Mouse (Mus musculus) Muller cell, postnatal 12 days (primary cell): ENCODE measurements at regions not wholly inside any gene's neighbourhood (a gene's known extent, or its start where the extent isn't known, plus 50 kb on each side); places are given as distances from the start of the nearest gene placed in this dataset.
"Not testable (repeated sequence)": the region's sequence is repeated elsewhere in the genome, so short reads cannot be mapped to it uniquely, and the experiment has no call there.

Experiments
- DNase-seq: peaks from one replicate; pipeline ENCODE4 v3.0.0-alpha.2; 2015; ENCODE audit errors: inconsistent ontology term

DNA sequence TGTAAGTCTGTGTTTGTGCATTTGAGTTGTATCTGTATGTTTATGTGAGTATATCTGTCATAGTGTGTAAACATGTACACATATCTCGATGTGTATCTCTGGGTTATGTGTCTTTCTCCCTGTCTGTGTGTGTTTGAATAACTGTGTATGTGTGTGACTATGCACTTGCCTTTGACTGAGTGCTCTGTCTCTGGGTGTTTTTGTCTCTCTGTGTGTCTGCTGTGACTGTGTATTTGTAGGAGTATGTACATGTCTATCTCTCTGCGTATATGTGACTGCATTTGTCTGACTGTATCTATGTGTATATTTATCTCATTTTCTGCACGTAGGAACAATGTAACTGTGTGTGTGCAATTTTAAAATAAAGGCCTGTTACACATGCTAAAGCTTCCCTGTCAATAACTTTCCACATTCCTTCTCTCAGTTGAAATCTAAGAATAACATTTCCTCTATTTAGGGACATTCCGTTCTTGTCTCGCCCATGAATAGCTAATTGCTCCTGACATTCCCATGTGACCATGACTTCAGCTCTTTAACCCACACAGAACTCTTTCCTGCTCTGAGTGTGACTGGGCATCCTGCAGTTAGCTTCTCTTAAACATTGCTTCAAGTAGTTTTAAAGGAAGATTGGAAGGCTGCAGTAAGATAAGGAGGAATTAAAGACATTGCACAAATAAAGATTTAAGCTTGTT, 257.2 kb upstream of the Klf6 start:
- DNase-seq, result peak; percentile 76

DNA sequence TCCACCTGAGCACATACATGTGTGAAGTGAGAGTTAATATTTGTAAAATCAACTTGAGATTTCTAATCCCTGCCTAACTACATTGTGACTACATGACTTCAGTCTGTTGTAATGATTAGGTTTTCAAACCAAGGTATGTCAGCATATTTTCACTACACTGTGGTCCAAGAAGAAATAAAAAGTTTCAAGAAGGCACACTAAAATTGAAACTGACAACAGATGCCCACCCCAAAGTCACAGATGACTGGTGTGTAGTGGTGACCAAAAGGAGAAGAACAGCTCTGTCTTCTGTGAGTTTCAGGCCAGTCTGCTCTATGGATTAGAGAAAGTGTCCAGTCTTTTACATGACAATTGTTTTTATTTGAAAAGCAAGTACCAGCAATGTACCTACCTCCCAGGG, 255.9 kb upstream of the Klf6 start:
- no peak for DNase-seq

DNA sequence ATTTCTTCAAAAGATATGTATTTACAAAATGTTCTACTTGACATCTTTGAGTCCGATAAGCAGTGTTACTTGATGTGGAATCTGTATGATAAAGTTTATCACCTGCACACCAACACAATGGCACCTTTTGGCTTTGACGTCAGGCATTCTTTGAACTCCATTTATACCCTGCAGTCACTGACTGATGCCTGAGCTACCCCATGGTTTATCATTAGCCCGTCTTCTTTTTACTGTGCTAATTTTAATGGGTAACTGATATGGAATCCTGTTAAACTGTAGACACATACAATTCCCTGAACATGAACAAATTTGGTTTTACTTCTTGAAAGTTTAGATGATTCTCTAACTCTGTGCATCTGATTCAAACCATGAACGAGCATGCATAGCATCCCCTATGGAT, 253.8 kb upstream of the Klf6 start:
- DNase-seq, result no peak

DNA sequence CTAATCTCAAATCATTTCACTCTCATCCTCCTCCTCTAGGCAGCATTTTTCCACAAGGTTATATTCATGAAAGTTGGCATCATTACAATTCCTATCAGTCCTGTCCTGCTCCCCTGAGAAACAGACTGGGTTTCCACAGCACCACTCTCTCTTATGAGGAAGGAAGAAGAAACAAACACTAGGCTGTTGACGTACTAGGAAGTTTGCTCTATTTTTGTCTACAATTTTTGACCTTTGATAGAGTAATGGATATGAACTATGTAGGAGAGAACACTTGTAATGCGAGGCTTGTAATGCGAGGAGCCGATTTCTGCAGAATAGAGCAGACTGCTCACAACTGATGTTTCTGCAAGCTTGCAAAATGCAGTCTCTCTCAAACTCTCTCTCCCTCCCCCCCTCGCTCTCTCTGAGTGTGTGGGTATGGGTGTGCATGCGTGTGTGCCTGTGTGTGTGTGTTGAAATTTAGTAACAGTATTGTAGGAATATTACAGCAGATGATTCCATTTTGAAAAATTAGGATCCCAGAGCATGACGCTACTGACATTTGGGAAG, 247.0 kb upstream of the Klf6 start:
- no peak for DNase-seq

DNA sequence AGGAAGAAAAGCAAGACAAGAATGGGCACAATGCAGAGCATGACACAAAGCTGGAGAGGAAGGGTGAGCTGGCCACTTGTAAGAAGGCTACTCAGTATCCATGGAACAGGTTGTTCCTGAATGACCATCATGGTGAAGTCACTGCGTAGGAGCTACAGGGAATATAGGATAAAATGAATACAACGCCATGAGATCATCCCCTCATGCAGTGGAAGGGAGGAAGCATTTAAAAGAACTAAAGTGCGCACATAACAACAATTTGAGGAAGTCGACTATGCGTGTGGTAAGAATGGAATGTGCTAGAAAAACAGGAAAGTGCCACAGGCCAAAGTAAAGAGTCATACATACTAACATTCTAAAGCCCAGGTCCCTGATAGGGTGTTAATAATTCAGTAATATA, 246.4 kb upstream of the Klf6 start:
- DNase-seq, result no peak

DNA sequence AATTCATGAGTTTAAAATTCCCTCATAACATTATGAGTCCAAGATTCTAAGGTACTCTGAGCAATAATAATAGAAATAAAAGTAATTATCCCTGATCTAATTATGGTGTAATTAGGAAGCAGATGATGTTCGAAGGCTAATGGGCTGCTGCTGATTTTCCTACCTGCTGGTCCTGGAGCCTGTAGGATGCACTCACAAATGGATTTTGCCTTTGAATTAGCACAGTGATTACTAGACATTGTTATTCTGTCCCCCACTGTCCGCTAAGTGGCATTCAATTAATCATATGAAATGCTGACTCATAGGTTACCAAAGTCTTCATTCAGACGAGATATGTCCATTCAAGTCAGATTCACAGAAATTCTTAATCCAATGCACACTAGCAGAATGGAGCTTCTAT, 246.0 kb upstream of the Klf6 start:
- DNase-seq, result peak; percentile 59

- no peak for DNase-seq
Measured at GRCm38 (mm10) chr13:5628124-5628523, 233.2 kb upstream of the Klf6 start.

DNA sequence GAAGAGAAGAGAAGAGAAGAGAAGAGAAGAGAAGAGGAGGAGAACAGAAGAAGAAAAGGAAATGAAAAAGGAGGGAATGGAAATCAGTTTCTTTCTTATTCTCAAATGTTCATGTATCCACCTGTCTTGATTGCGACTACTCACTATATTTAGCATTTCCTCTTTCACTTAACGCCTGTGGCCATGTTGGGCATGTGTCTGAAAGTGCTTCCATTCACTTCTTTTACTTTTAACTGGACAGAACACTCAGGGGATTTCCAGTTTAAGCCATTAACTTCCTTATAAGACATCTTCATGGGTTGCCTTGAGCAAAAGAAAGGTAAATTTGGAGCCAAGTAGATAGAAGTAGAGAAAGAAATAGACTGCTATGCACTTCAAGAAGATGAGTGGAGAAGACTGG, 226.3 kb upstream of the Klf6 start:
- DNase-seq, result no peak

DNA sequence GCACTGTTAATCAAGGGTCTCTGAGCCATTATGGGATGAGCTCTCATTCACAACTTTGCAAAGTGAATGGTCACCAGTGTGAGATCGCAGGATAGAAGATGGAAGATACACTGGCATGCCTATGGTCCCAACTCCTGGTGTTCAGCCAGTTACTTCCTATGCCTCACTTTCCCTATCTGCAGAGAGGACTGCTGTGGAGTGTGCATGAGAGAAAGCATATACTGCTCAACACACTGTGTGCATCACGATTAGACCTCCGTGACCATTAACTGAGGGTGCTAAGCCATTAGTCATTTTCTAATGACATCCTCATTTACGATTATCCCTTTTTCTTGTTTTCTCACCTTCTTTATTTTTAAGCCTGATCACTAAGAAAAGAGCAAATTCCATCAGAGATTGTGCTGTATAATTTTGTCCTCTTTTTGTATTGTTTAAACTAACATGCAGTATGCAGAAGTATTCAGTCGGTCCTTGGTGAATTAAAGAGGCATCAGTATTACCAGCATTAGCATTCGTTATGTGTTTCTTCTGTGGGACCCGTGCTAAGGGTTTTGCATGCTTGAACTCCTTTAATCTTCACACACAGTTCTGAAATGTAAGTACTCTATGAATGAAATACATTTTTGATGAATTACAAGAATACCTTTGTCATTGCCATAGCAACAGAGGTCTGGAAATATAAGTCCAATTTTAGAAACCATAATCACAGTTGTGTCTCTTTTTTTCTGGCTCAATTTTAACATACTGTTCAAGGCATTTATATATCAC, 219.4 kb upstream of the Klf6 start:
- no peak for DNase-seq

DNA sequence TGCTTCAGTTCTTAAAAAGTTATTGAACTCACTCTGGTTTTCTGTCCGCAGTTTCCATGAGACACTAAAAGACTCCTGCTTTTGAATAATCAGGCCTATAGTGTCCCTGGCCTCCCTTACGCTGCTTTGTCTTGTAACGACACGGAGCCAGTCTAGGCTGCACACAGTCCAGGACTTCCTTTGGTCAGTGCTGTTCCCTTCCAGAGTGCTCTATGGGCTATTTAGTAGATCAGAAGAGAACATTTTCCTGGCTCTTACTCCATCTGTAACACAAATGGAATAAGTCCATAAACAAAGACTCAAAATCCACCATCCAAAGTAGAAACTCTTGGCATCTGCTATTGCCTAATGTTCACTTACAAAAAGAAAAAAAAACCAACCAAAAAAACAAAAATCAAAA, 213.0 kb upstream of the Klf6 start:
- DNase-seq, result no peak

- peak; percentile 38 for DNase-seq
Measured at GRCm38 (mm10) chr13:5657556-5657955, 203.7 kb upstream of the Klf6 start.

- DNase-seq, result peak; percentile 69
Measured at GRCm38 (mm10) chr13:5666235-5667007, 194.9 kb upstream of the Klf6 start.

- DNase-seq, result no peak
Measured at GRCm38 (mm10) chr13:5675668-5676067, 185.6 kb upstream of the Klf6 start.

GRCm38 (mm10) chr13:5690124-5690523, 171.2 kb upstream of the Klf6 start:
- DNase-seq, result no peak

GRCm38 (mm10) chr13:5690680-5691079, 170.6 kb upstream of the Klf6 start:
- not testable (repeated sequence) for DNase-seq

- no peak for DNase-seq
Measured at GRCm38 (mm10) chr13:5694626-5695025, 166.7 kb upstream of the Klf6 start.

DNA sequence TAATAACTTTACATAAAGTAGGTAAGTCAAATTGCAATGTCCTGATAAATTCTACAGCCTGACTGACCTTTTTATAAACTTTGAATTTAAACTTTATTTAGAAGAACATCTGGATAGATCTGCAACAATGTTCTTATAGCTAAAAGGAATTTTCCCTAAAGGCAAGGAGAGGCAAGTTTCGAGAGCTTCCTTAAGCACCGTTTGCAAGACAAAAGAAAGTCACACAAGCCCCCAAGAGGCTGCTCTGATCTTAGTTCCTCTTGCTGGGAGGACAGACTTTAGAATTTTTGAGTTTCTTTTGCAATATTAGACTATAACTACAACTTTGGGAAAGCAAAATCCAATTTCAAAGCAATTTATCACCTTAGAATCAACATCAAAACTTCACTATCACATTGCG, 165.7 kb upstream of the Klf6 start:
- not testable (repeated sequence) for DNase-seq

DNA sequence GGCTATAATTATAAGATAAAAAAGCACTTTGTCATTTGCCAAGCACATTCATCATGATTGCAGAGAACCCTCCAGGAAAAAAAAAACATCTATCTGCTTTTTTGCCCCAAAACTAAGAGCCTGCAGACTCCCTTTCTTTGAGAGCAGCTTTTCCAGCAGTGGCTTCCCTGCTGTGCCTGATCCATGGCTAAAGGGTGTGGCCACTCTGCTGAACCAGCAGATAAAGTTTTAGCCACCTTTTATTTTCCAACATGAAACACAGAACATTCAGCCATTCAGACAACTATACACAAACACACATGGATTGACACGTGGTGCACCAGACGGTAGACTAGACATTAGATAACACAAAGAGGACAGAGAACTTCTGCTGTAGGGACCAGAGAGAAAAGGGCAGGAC, 164.9 kb upstream of the Klf6 start:
- DNase-seq, result no peak

- DNase-seq, result not testable (repeated sequence)
Measured at GRCm38 (mm10) chr13:5697329-5697728, 164.0 kb upstream of the Klf6 start.

DNA sequence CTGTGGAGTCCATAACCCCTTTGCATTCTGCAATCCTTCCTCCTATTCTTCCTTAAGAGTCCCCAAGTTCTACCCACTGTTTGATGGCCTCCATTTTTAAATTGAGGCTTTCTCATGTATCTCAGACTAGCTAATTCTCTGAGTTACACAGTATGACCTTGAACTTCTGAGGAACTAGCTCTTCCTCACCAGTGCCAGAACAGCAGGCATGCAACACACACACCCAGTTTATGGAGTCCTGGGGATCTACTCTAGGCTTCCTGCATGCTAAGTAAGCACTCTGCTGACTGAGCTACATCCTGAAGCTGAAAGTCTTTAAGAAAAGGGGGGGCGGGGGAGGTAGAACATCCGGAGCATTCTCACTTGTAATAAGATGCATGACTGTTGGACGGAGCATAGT, 159.2 kb upstream of the Klf6 start:
- no peak for DNase-seq

GRCm38 (mm10) chr13:5704991-5705390, 156.3 kb upstream of the Klf6 start:
- DNase-seq, result no peak

DNA sequence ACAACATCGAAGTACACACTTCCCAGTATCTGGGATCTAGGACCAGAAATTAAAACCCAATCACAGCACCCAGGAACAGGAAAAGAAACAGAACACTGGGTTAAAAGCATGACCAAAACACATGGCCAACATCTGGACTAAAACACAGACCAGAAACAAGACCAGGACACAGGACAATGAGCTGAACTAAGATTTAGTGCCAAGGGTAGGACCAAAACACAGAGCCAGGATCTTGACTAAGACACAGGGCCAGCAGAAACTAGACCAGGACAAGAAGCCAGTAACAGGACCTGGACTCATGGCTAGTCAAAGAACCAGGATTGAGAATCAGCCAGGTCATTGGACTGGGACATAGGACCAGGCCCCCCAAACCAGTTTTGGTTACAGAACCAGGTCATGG, 149.6 kb upstream of the Klf6 start:
- DNase-seq, result no peak
